In the genomic region with DNA sequence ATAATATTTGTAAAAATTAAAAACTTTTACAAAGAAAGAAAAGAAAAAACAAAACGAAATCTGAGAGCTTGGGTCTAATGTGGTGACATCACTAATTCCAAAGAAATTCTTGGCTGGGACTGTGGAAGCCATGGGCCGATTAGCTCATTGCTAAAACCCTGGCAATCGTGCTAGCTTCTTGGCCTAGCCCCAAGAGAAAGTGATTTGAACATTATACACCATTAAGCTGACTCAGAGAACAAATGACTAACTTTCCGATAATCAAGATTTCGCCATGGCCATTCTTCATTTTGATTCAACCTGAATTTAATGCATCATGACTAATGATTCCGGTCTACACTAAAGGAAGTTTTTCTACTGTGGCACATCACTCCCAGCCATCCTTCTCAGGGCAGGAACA, we compare ENCODE assay signal across 8 mouse cellular contexts. TPM values are rescaled to one million over a fixed set of nuclear protein-coding genes. Genes with fewer than 3 reads are reported as not detected.
DNase-seq lines count a peak whose midpoint lies in the region; ATAC-seq and TF ChIP-seq lines count a peak whose summit lies in the region.

No protein-coding gene starts in this region.

- no peaks in the 10 kb centered on the region for H3K79me2 ChIP-seq in C2C12 (ENCODE audit: control insufficient read depth, insufficient read depth)

- TF ChIP-seq CTCF in C2C12 (IDR thresholded peaks at IDR 0.05; ENCODE audit: control insufficient read depth, insufficient read depth, insufficient read length), result no peak

- H3ac ChIP-seq in C2C12 (ENCODE audit: control insufficient read depth, insufficient read length, low read depth), result no peak overlapping the region

- peak; percentile 27 for DNase-seq in cerebellum, adult 11 months
- peak; percentile 62 to 75 for DNase-seq in cerebellum, postnatal 25 days
- DNase-seq in kidney, postnatal 14 days, result peak; percentile 44
- DNase-seq in urinary bladder, postnatal 4 days (ENCODE audit: low spot score in 2 of 2), result peak; percentile 35 to 76
- DNase-seq in frontal cortex, postnatal 25 days (ENCODE audit: low spot score in 2 of 2), result no peak
- no peak for DNase-seq in thymus, postnatal 0 days (ENCODE audit: low spot score)

- ATAC-seq in cerebellum, adult (ENCODE audit: insufficient number of reproducible peaks, low FRiP score, low TSS enrichment), result no peak

- no peaks in the 10 kb centered on the region for H3K27me3 ChIP-seq in C2C12 (ENCODE audit: control insufficient read depth, insufficient read depth, insufficient read length)

- H3K36me3 ChIP-seq in C2C12 (ENCODE audit: control insufficient read depth, insufficient read depth), result no peaks in the 10 kb centered on the region

- H3K79me3 ChIP-seq in C2C12 (ENCODE audit: low read depth), result no peaks in the 10 kb centered on the region

- H3K4me3 ChIP-seq in C2C12 (ENCODE audit: insufficient read depth, poor library complexity, severe bottlenecking), result no peak overlapping the region

TF ChIP-seq in C2C12, 6 proteins besides CTCF, POLR2A, EP300 and RAD21:
- TF ChIP-seq FOSL1 (IDR thresholded peaks at IDR 0.05; ENCODE audit: insufficient read depth, low read length, poor library complexity, severe bottlenecking) (peak; percentile 60), MYOG (IDR thresholded peaks at IDR 0.05; ENCODE audit: control insufficient read depth, extremely low read depth, insufficient read length) (no peak), CEBPB (IDR thresholded peaks at IDR 0.05; ENCODE audit: low read depth) (peak; percentile 77)

RNA-seq across cellular contexts. Expression of gene Pcbp3, which starts 30.6 kb away (rescaled TPM):
- polyA plus RNA-seq in C2C12 (2012; fragmentation: generic; extraction: Trizol), result 9.8 TPM
- polyA plus RNA-seq in thymus, postnatal 0 days (2015; fragmentation: Nextera tagmentation; extraction: Ambion mirVana), result 10.3 and 10.5 TPM in 2 replicates

Comparison
In these comparisons a context has a peak if more than half of its experiments do, and no peak if none do; other contexts are left out.
1. DNase-seq: peak in cerebellum, adult 11 months (single experiment), cerebellum, postnatal 25 days (2 of 2), kidney, postnatal 14 days (single experiment) and urinary bladder, postnatal 4 days (2 of 2); none in frontal cortex, postnatal 25 days (0 of 2) and thymus, postnatal 0 days (single experiment).